Mouse (Mus musculus) lung, embryonic 14.5 days (tissue): ENCODE measurements around the gene Tefm. TPM values are rescaled to one million over a fixed set of nuclear protein-coding genes. Genes with fewer than 3 reads are reported as not detected.
A peak's percentile ranks its signal among the peaks of the same experiment; 100 is the strongest.
"Not testable (repeated sequence)": the region's sequence is repeated elsewhere in the genome, so short reads cannot be mapped to it uniquely, and the experiment has no call there.

ENCODE experiments used
- ATAC-seq: fragments of 200-750 bp; cut with Nextera tagmentation; 2 replicates; pipeline ENCODE4 v1.8.0; 2017; ENCODE audit warnings: mild to moderate bottlenecking, moderate TSS enrichment, moderate library complexity; ENCODE audit not compliant: insufficient read depth
- DNase-seq: peaks from one replicate; pipeline ENCODE4 v3.0.0-alpha.2; 2015
- H3K27ac ChIP-seq: fragments of 300-500 bp; sonication (generic); 2 replicates; pipeline ENCODE4 v1.5.1; 2014; ENCODE audit warnings: low read depth, mild to moderate bottlenecking, moderate library complexity
- H3K27me3 ChIP-seq: fragments of 300-500 bp; sonication (generic); 2 replicates; pipeline ENCODE4 v1.6.1; 2014; ENCODE audit warnings: low read length, control low read depth; ENCODE audit not compliant: insufficient read depth
- H3K36me3 ChIP-seq: fragments of 300-500 bp; sonication (generic); 2 replicates; pipeline ENCODE4 v1.6.1; 2014; ENCODE audit warnings: control low read depth; ENCODE audit not compliant: insufficient read depth
- H3K4me1 ChIP-seq: fragments of 300-500 bp; sonication (generic); 2 replicates; pipeline ENCODE4 v1.6.1; 2014; ENCODE audit warnings: antibody characterized with exemption, control low read depth; ENCODE audit not compliant: insufficient read depth
- H3K4me2 ChIP-seq: fragments of 300-500 bp; sonication (generic); 2 replicates; pipeline ENCODE4 v1.6.1; 2014; ENCODE audit warnings: mild to moderate bottlenecking
- H3K4me3 ChIP-seq: fragments of 300-500 bp; sonication (generic); 2 replicates; pipeline ENCODE4 v1.5.1; 2014; ENCODE audit warnings: low read depth, low read length
- H3K9ac ChIP-seq: fragments of 300-500 bp; sonication (generic); 2 replicates; pipeline ENCODE4 v1.6.1; 2014
- H3K9me3 ChIP-seq: fragments of 300-500 bp; sonication (generic); 2 replicates; pipeline ENCODE4 v1.6.1; 2016; ENCODE audit warnings: low read depth, low read length, control low read depth
- CTCF ChIP-seq: IDR thresholded peaks from 2 replicates; pipeline ENCODE4 v1.5.1; 2016; ENCODE audit warnings: antibody characterized with exemption, low read depth
- WGBS: fragments of 180-500 bp; shearing (Covaris S2); extraction: QIAGEN DNeasy Blood & Tissue Kit; methylation state at CpG from one replicate; pipeline ENCODE4 v1.1.7; 2014; 5-methylcytosine and 5-hydroxymethylcytosine counted together
- polyA plus RNA-seq: library from polyadenylated mRNA; unstranded; fragments of >200 nt; fragmentation: Nextera tagmentation; extraction: Ambion mirVana; gene quantifications from 2 replicates; pipeline ENCODE4 v1.2.1, GENCODE M21; 2014

Tefm gene
- polyA plus RNA-seq, 1 experiment from 2014 or later: 27.7 TPM

GRCm38 (mm10) chr11:80149412-80150023 lies 7.5 kb upstream of the Tefm start:
- 77% methylated on average over 8 of the region's 8 CpGs for WGBS
- Histone ChIP-seq H3K4me3 (no peak overlapping the region), H3K4me2 (no peak overlapping the region), H3K4me1 (no peaks in the 10 kb centered on the region), H3K9me3 (no peaks in the 10 kb centered on the region), H3K27me3 (peaks cover 17% of the 10 kb centered on the region), H3K9ac (no peak overlapping the region), H3K36me3 (no peaks in the 10 kb centered on the region), H3K27ac (no peak overlapping the region)
- no peak for TF ChIP-seq CTCF
- DNase-seq (no peak), ATAC-seq (no peak)

- not testable (repeated sequence) for H3K9ac ChIP-seq, H3K36me3 ChIP-seq
- WGBS: 38% methylated on average over 1 of the region's 4 CpGs
Measured at GRCm38 (mm10) chr11:80148974-80149373, 7.0 kb upstream of the Tefm start.

GRCm38 (mm10) chr11:80148313-80148712 lies 6.3 kb upstream of the Tefm start:
- Histone ChIP-seq H3K27me3 (peaks cover 5% of the 10 kb centered on the region; the same call in 1 of the 2 replicates), H3K4me2 (no peak overlapping the region), H3K4me3 (no peak overlapping the region), H3K36me3 (no peaks in the 10 kb centered on the region), H3K9ac (no peak overlapping the region), H3K4me1 (no peaks in the 10 kb centered on the region), H3K27ac (no peak overlapping the region), H3K9me3 (no peaks in the 10 kb centered on the region)
- no peak for ATAC-seq
- peak; percentile 12 for DNase-seq
- 26% methylated on average over 1 of the region's 1 CpGs for WGBS
- no peak for TF ChIP-seq CTCF

More at GRCm38 (mm10) chr11:80148974-80149373, 7.0 kb upstream of the Tefm start:
- H3K9me3 ChIP-seq, H3K4me3 ChIP-seq, ATAC-seq, H3K27ac ChIP-seq, H3K4me1 ChIP-seq, DNase-seq, H3K4me2 ChIP-seq: not testable (repeated sequence)
- peaks cover 11% of the 10 kb centered on the region for H3K27me3 ChIP-seq

DNA sequence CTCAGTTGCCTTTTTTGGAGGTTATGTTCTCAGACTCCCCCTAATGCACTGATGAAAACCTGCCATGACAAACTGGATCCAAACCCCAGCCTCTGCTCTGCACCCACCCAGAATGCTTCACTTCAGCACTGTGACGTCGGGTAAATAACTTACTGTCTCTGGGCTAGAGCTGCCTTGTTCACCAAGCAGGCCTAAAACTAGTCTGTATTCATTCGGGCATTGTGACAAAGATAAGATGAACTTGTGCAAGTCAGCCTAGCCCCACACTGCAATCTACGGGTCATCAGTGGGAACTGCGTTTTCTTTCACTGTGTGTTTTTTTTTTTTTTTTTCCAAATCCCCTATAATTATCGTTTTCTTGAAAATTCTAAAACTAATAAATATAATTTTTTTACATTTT lies 5.8 kb upstream of the Tefm start:
- Histone ChIP-seq H3K27me3 (no peaks in the 10 kb centered on the region), H3K36me3 (no peaks in the 10 kb centered on the region), H3K4me2 (no peak overlapping the region), H3K4me3 (no peak overlapping the region), H3K9me3 (no peaks in the 10 kb centered on the region), H3K27ac (no peak overlapping the region), H3K4me1 (no peaks in the 10 kb centered on the region), H3K9ac (no peak overlapping the region)
- no peak for TF ChIP-seq CTCF
- WGBS: 72% methylated on average over 6 of the region's 6 CpGs
- no peak for DNase-seq
- no peak for ATAC-seq

DNA sequence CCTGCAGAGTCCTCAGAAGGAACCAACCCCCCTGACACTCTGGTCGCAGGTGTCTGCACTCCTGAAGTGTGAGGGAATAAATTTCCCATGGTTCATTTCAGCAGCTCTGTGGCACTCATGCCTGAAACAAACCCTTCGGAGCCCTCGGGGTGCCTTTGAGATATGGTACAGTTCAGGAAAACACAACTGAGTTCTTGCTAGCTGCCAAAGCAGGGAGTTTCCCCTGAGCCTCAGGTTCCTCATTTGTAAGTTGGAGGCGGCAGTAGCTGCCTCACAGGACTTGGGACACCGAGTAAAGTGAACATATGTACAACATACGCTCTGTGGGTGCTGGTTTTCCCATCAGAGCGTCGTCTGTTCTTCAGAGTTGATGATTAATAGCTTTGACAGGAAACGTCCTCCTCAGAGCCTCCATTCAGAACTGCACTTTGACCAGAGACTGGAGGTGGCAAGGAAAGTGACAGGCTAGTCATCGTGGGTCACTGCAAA lies 3.9 kb upstream of the Tefm start:
- Histone ChIP-seq H3K36me3 (no peaks in the 10 kb centered on the region), H3K9ac (no peak overlapping the region), H3K4me2 (no peak overlapping the region), H3K9me3 (no peaks in the 10 kb centered on the region), H3K4me1 (no peaks in the 10 kb centered on the region), H3K27ac (no peak overlapping the region), H3K27me3 (no peaks in the 10 kb centered on the region), H3K4me3 (no peak overlapping the region)
- no peak for TF ChIP-seq CTCF
- ATAC-seq: no peak
- 33% methylated on average over 10 of the region's 10 CpGs for WGBS
- DNase-seq: no peak

- ATAC-seq: no peak
- TF ChIP-seq CTCF: no peak
- no peak for DNase-seq
- Histone ChIP-seq H3K4me3 (peak overlapping the region; percentile 88; the same call in 1 of the 2 replicates), H3K4me1 (no peaks in the 10 kb centered on the region), H3K9me3 (no peaks in the 10 kb centered on the region), H3K27ac (no peak overlapping the region), H3K36me3 (peaks cover 12% of the 10 kb centered on the region; the same call in 1 of the 2 replicates), H3K27me3 (no peaks in the 10 kb centered on the region), H3K9ac (peak overlapping the region; percentile 85; the same call in 1 of the 2 replicates), H3K4me2 (peak overlapping the region; percentile 82)
- 44% methylated on average over 8 of the region's 8 CpGs for WGBS
Measured at GRCm38 (mm10) chr11:80142872-80143271, 897 bp upstream of the Tefm start.

- Histone ChIP-seq H3K36me3 (peaks cover 58% of the 10 kb centered on the region), H3K27ac (no peak overlapping the region), H3K4me1 (no peaks in the 10 kb centered on the region), H3K27me3 (no peaks in the 10 kb centered on the region), H3K4me2 (no peak overlapping the region), H3K9me3 (no peaks in the 10 kb centered on the region), H3K9ac (no peak overlapping the region), H3K4me3 (no peak overlapping the region)
- DNase-seq (no peak), ATAC-seq (no peak)
- 89% methylated on average over 5 of the region's 5 CpGs for WGBS
- TF ChIP-seq CTCF: no peak
Measured at GRCm38 (mm10) chr11:80137773-80138172, 4.2 kb downstream of the Tefm start.
